10 mouse cellular contexts compared by ENCODE assay signal in genomic region chr4:109445397-109445796, GRCm38 (mm10). TPM values are rescaled to one million over a fixed set of nuclear protein-coding genes. Genes with fewer than 3 reads are reported as not detected.
DNase-seq lines count a peak whose midpoint lies in the region; ATAC-seq and TF ChIP-seq lines count a peak whose summit lies in the region.
"Had no signal": no experiment of that assay in that cellular context is flagged by ENCODE, and none has a peak within 500 bp of the region (broad histone marks: within the 10 kb centered on the region; RNA-seq: fewer than 3 reads in every experiment).

No protein-coding gene starts in this region.

- peak; percentile 77; the same call in 1 of the 2 replicates for ATAC-seq in lung, embryonic 15.5 days (ENCODE audit: borderline replicate concordance, extremely low read depth, low FRiP score, low TSS enrichment)
- peak; percentile 90 for ATAC-seq in common myeloid progenitor, adult 5-6 weeks (replicated peaks; ENCODE audit: low read depth, poor library complexity, severe bottlenecking)
- peak; percentile 50 for ATAC-seq in heart, postnatal 0 days (ENCODE audit: insufficient read depth, low read depth)

- H3K27ac ChIP-seq in lung, embryonic 15.5 days = no peak overlapping the region
- peak overlapping the region; percentile 5; the same call in 1 of the 2 replicates for H3K27ac ChIP-seq in heart, postnatal 0 days (ENCODE audit: low read depth)

- no peak overlapping the region for H3K4me3 ChIP-seq in lung, embryonic 15.5 days
- H3K4me3 ChIP-seq in heart, postnatal 0 days (ENCODE audit: low read depth, low read length) = no peak overlapping the region

- H3K36me3 ChIP-seq in lung, embryonic 15.5 days = 0 out of 2 replicates have a peak, but pooled peaks cover 10% of the 10 kb centered on the region
- peaks cover 4% of the 10 kb centered on the region; the same call in 1 of the 2 replicates for H3K36me3 ChIP-seq in heart, postnatal 0 days (replicated peaks; ENCODE audit: control insufficient read depth, insufficient read depth, low read length)

- no peak for DNase-seq in lung, postnatal 10 days
- peak; percentile 31 for DNase-seq in heart, postnatal 0 days (ENCODE audit: low spot score)
- DNase-seq in spleen, postnatal 36 days (ENCODE audit: low spot score in 2 of 2) = peak; percentile 64 to 77
- no peak for DNase-seq in right cerebral cortex, adult 18-20 months
- no peak for DNase-seq in right cerebral cortex, postnatal 36 days (ENCODE audit: low spot score in 2 of 2)
- no peak for DNase-seq in urinary bladder, postnatal 4 days (ENCODE audit: low spot score in 2 of 2)
- DNase-seq: cerebellum, adult 9-11 months; kidney, postnatal 10 days had no signal

- H3K9me3 ChIP-seq in lung, embryonic 15.5 days = no peaks in the 10 kb centered on the region
- H3K9me3 ChIP-seq in heart, postnatal 0 days (replicated peaks; ENCODE audit: control insufficient read depth, low read length) = no peaks in the 10 kb centered on the region

- TF ChIP-seq CTCF in heart, postnatal 0 days (IDR thresholded peaks at IDR 0.05; ENCODE audit: low read depth) = no peak

- WGBS in lung, embryonic 15.5 days = 42% methylated on average over 2 of the region's 2 CpGs
- WGBS in heart, postnatal 0 days = 23% methylated on average over 2 of the region's 2 CpGs

- no peak for TF ChIP-seq EP300 in heart, postnatal 0 days (IDR thresholded peaks at IDR 0.05; ENCODE audit: low read depth)

- H3K4me2 ChIP-seq in lung, embryonic 15.5 days = no peak overlapping the region
- no peak overlapping the region for H3K4me2 ChIP-seq in heart, postnatal 0 days (ENCODE audit: low read depth, low read length)

- H3K4me1 ChIP-seq in lung, embryonic 15.5 days = no peaks in the 10 kb centered on the region
- H3K4me1 ChIP-seq in heart, postnatal 0 days (ENCODE audit: control insufficient read depth, insufficient read depth) = peaks cover 49% of the 10 kb centered on the region

- H3K9ac ChIP-seq in lung, embryonic 15.5 days = no peak overlapping the region
- H3K9ac ChIP-seq in heart, postnatal 0 days (replicated peaks; ENCODE audit: low read depth, low read length) = no peak overlapping the region

- no peaks in the 10 kb centered on the region for H3K27me3 ChIP-seq in lung, embryonic 15.5 days
- H3K27me3 ChIP-seq in heart, postnatal 0 days (ENCODE audit: control insufficient read depth, insufficient read depth, low read length) = no peaks in the 10 kb centered on the region

RNA-seq across cellular contexts. Expression of gene Ttc39a, which starts 39.0 kb away (rescaled TPM):
- 6.3 and 6.5 TPM in 2 replicates for polyA plus RNA-seq in lung, embryonic 15.5 days (2015; fragmentation: Nextera tagmentation; extraction: Ambion mirVana)
- total RNA-seq in common myeloid progenitor, adult 5-6 weeks (2017) = 0.46 and 2.8 TPM in 2 replicates
- 4.2 and 10.0 TPM in 2 replicates for total RNA-seq in heart, postnatal 0 days (2014; rRNA removed; ENCODE audit: low replicate concordance)
- 3.4 and 3.6 TPM in 2 replicates for polyA plus RNA-seq in heart, postnatal 0 days (2015; fragmentation: Nextera tagmentation; extraction: Ambion mirVana)

RNA-seq across cellular contexts. Expression of gene Rnf11, which starts 39.1 kb away (rescaled TPM):
- polyA plus RNA-seq in lung, embryonic 15.5 days (2015; fragmentation: Nextera tagmentation; extraction: Ambion mirVana) = 41.3 and 43.3 TPM in 2 replicates
- total RNA-seq in common myeloid progenitor, adult 5-6 weeks (2017) = 24.7 and 29.2 TPM in 2 replicates
- total RNA-seq in heart, postnatal 0 days (2014; rRNA removed; ENCODE audit: low replicate concordance) = 44.2 and 78.7 TPM in 2 replicates
- polyA plus RNA-seq in heart, postnatal 0 days (2015; fragmentation: Nextera tagmentation; extraction: Ambion mirVana) = 44.2 and 44.7 TPM in 2 replicates

Comparison
In these comparisons a context has a peak if more than half of its experiments do, and no peak if none do; other contexts are left out.
1. DNase-seq: peak in heart, postnatal 0 days (single experiment) and spleen, postnatal 36 days (2 of 2); none in lung, postnatal 10 days (single experiment), right cerebral cortex, adult 18-20 months (single experiment), right cerebral cortex, postnatal 36 days (0 of 2) and urinary bladder, postnatal 4 days (0 of 2).
2. Peak in every context shown above with its lines, with median percentiles within 50 percentile points of each other: ATAC-seq.